Mouse (Mus musculus) cerebellum, postnatal 36 days (tissue): Measurements from ENCODE around the gene Kcnq2.

ENCODE experiments used
- DNase-seq, 2 experiments: peaks; one replicate each; pipeline ENCODE4 v3.0.0; 2021 to 2022; ENCODE audit warnings: mixed read lengths in 2 of 2

The Kcnq2 gene

DNA sequence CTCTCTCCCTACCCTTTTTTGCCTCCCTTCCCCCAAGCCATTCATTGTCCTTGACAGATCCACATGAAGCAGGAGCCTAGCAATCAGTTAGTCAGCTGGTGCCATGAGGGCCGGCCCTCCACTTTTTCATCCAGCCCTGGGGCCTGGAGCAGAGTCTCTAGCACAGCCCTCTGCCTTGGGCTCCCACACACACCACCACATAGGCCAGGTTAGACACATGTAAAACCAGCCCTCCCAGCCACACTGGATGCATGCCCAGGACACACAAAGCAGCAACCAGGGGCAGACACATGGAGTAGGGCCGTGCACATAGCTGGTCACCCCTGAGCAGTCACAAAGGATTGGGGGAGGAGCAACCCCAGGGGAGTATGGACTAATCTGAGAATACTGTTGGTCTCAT is 32.9 kb downstream of the Kcnq2 start:
- DNase-seq: no peak

DNA sequence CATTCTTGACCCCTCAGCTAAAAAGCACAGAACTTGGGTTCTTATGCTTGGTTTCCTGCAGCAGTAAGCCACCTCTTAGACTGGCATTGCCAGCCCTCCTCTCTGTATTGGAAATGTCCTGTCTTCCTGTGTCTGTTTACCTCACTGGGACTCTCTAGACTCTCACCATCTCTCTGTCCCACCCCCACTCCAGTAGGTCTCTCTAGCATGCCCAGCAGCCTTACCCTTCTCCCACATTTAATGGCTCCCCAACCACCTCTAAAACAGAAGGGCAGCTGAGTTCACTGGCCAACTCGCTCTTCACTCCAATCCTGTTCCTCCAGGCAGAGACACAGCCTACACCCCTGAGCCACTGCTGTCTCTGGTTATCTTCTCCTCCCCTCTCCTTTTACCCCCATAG is 33.5 kb downstream of the Kcnq2 start:
- DNase-seq: no peak

DNA sequence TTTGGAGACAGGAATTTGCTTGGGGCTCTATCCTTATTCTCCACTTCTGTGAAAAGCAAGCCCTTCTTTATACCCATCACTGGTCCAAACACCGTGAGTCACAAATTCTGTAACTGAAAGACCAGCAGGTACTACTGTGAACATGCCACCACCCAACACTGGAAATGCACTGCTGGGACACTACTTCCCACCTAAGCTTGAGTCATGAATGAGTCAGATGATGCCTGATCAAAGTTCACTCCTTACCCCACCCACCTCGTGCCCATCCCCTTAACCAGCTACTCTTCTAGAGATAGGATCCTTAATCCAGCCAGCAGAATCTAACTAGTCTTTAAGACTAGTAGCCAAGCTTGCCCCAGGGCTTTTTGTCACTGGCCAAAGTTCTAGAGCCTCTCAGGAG is 35.0 kb downstream of the Kcnq2 start:
- no peak for DNase-seq

DNA sequence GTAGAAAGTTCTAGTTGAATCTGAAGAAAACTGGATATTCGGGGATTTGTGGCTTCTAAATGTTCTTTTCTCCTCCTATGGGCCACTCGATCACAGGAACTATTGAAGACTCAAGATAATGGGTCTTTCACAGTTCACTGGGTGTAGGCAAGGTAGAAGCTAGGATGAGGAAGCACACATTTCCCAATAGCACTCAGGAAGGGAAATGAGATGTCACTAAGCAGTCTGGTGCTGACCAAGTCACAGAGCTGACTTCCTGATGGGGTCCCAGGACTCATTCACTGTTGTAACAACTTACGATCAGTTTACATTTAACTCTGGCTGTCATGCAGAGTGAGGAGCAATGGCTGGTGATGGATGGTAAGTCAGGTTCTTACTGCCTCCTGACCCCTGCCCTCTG is 45.0 kb downstream of the Kcnq2 start:
- DNase-seq: no peak

DNA sequence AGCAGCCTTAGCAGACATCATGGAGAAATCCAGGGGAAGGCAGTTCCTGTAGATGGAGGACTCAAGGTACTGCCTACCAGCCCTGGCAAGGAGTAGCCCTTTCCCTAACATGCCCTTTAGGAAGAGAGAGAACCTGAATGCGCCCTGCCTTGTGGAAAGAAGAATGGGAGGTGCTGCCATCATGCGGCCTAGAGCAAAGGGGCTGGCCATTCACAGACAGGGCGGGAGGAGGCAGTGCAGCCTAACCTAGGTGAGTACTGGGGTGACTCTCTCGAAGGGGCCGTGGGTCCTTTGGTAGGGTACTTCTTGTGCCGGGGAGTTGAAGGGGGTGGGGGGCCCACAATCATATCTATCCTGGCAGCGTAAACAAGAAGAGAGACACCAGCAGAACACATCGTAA is 50.1 kb downstream of the Kcnq2 start:
- DNase-seq: no peak

DNA sequence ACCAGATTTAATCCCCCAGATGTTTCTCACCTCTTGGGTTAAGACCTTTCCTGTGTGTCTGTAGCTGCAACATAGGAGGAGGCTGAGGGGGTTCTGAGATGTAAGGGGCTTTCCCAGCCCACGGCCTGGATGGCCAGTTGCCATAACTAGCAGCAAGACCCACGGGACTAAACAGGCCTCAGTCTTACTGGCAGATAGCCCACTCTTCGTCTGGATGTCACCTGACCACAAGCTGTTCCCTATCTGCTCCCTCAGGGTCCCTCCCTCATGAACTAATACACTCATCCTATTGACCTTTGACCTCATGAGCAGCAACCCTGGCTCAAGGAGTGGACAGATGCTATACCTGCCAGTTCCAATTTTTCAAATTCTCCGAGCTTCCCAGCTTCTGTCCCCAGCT is 51.2 kb downstream of the Kcnq2 start:
- no peak for DNase-seq

DNA sequence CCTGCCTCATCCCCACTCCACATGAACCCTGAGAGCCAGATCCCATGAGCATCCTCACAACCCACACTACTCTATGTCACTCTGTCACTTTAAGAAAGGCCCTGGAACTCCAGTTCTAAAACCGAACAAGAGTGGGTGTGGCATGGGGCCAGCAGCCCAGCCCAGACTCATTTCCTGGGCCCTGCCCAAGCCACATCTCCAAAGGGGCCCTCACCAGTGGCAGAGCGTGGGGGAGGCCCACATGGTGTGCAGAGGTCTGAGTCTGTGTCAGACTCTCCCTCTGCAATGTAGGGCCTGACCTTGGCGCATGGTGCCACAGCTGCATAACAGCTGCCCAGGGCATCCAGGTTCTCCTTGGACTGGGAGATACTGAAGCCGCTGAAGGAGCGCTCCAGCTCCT is 54.2 kb downstream of the Kcnq2 start:
- DNase-seq: no peak

DNA sequence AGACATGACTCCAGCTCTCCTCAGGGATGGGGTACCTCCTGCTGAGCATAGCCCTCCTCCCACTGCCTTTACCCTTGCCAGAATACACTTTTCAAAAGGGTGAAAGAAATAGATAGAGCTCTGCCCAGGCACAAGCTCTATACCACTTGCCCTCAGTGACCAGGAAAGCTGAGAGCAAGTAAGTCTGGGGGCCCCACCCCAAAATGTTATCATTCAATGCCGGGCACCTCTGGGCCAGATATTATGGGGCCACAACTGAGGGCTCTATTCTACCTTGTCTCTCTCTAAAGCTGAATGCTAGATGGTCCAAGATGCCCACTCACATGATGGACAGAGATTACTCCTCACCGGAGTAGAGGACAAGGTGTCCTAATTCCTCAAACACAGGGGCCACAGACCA is 55.6 kb downstream of the Kcnq2 start:
- no peak for DNase-seq

DNA sequence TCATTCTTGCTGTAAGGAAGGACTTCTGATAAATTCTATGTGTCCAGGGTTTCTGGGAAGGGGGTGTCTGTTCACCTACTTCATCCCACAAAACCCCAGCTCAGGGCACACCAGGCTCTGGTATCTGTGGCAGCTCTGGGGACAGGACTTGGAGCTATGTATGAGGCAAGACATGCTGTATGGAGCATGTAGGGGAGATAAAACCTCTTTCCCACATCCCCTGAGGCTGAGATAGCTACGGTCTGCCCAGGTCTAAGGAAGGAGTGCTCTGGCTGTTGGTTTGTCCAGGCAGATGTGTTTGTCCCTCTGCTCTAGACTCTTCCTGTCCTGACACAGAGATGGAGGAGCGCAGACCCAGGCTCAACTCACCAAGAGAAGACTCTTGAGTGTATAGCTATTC is 56.2 kb downstream of the Kcnq2 start:
- DNase-seq: no peak

DNA sequence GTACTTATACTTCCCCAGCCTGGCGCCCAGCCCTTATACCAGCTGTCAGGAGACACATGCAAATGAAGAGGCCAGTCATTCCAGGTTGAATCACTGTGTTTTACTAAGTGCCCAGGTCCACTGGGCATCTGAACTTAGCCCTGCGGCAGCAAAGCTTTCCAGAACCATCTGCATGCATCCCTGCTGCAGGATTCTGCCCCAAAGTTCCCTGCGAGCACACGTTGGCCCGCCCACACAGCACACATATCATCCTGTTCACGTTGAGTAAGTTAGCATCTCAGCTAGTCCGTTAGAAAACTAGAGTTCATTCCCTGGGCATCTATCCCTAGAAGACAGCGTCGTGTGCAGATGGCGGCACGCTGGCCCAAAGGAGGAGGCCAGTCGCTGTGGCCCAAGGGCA is 59.6 kb downstream of the Kcnq2 start:
- DNase-seq: no peak

DNA sequence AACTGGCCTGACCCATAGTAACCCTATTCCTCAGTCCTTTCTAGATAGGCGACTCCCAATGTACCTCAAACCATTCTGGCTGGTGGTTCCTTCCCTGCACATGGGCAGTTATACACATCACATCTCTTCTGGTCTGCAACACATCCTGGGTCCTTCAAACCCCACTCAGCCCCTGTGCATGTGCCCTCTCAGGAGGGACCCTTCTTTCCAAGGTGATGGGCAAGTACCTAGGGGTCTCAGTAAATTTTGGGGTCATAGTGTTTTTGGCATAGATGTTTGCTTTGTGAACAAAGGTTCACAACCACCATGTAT is 62.7 kb downstream of the Kcnq2 start:
- no peak for DNase-seq

DNA sequence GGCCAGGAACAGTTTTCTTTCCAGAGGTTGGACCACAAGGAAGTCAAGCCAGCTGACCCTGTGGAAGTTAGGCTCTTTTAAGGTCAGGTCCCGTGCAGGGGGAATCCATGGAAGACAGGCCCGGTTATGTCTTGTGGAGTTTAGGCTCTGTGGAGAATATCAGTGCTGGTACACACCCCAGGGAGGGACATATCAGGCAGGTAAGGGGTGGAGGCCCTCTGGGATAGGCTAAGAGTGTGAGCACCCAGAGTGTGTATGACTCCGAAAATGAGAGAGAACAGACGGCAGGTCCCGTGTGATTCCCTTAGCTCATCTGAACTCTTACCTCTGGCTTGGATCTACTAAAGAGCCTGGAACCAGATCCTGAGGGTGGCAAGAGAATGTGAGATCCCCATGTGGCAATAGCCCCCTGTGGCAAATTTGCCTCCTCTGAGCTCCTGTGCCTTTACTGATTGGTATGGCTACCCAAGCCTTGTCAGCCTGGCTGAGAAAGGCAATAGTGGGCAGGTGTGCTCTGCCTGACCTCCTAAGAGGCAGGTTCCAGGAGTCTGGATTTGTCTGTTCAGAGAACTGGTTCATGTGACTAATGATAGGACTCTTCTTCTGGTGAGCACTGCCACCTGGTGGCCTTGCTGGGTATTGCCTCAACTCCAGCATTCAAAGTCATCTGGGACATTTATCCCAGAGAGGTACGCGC is 63.2 kb downstream of the Kcnq2 start:
- peak; percentile 88 to 94 for DNase-seq

DNA sequence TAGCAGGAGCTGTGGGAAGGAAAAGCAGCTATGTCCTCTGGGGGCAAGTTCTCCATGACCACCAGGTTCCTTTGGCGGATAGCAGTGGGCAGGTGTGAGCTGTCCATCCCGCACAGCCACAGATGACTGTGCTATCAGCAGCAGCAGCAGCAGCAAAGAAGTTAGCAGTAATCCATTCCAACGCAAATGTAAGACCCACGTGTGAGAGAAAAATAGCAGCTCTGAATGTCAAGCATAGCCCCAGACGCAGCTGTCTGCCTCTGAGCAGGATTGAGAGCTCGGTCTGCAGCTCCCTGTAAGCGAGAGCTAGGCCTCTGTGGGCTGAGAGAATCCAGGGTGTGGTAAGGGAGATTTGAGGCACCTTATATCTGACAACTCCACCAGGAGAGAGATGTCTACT is 65.0 kb downstream of the Kcnq2 start:
- no peak for DNase-seq

DNA sequence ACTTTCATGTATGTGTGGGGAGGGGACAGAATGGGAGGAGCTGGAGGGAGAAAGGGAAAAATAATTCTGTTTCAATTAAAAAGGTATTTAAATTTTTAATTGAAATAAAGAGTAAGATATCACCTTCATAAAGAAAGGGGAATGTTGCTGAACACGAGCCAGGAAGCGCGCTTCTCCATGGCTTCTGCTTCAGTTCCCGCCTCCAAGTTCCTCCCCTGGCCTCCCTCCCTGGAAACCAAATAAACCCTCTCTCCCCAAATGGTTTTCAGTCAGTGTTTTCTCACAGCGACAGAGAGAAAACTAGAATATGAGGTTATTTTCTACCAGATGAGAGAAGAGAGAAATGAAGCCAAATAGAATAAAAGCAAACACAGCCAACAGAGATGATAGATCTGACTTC is 66.6 kb downstream of the Kcnq2 start:
- no peak for DNase-seq

DNA sequence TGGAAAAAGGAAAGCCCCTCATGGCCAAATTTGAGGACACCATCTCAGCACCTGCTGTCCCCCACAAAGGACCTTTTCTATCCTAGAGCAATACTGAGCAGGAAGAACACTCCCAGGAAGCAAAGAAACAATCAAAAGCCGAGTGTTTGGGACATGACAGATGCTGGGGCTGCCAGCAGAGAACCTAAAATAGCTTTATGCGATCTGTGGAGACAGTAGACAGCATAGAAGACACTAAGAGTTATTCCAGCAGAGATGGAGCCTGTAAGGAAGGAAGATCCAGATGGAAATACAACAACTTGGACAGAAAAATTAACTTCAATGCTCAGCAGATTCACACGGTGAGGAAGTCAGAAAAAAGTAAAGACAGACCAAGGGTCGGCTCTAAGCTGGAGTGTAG is 69.3 kb downstream of the Kcnq2 start:
- no peak for DNase-seq

DNA sequence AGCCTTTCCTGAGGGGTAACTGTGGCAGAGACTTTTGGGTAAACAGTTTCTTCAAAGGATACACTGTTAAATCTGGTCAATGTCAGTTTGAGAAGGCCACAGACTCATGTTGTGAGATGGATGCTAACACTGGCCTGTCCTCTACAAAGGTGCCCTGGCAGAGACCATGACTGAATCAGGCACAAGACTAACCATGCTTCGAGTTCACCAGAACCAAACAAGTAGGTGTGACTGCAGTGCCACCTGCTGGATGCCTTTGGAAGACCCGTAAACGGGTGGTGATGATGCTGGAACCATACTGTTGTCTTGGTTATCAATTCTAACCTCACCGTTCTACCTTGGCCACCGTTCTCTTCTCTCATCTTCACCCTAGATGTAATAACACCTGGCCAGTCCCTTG is 75.0 kb downstream of the Kcnq2 start:
- peak; percentile 86 to 93 for DNase-seq

DNA sequence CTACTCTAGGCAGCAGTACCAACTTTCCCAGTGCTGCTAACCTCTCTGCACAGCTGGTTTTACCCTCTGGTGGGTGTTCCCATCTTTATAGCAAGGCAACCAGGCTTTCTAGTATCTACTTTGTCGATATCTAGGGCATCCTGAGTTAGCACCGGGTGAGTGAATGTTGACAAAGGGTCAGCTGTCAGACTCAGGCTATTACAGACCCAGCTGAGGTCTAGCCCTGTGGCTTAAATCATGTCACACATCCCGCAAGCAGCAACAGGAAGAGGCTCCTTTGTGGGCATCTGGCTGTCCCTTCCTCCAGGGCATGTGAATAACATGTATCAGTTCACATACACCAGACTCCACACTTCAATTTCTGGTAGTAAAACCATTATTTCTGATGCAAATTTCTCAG is 76.9 kb downstream of the Kcnq2 start:
- DNase-seq: no peak

DNA sequence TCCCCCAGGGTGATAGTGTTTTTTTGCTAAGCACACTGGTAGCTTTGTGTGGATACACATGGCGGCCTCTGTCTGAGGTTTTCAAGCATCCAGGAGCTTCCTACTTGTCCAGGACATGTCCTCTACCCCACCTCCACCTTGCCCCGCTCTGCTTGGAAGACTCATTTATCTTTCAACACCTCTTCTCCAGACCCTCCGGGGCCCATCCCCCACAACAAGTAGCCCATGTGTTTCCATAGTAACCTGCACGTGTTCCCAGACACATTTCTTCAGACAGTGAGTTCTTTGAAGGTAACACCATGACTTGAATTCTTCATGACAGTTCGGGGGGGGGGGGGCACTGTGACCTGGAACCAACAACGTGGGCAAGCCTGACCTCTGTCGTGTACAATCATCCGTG is 77.8 kb downstream of the Kcnq2 start:
- no peak for DNase-seq

DNA sequence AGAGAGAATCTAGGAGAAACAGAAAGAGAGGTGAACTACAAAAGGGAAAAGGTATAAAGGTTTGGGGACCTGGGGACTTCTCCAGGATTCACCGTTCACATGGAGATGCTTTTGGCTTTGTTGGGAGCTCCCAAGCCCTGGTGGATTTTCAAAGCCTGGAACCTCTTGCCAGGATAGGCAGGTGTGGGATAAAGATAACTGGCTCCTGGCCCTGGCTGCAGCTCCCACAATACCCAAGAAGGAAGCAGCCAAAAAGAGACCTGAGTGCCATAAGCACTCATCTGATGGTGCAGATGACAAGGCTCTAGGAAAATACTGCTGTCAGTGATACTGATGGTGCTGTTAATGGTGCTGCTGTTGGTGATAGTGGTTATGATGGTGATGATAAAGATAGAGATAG is 82.9 kb downstream of the Kcnq2 start:
- DNase-seq: peak; percentile 53 to 58

DNA sequence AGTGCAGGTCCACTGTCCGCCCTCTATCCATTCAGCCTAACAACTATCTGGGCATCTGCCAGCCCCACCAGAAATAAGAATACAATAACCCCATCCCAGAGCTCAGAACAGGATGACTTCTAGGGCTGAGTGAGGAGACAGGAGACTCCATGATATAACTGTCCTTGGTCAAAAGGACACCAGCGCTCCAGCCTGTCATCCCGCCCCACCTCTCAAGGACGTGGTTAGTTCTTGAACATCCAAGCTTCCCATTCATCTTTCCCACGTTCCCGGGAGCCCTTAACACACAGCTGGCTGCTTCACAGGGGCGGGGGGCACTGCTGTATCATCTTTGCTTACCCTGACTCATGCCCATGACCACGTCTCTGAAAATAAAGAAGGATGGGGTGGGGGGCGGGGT is 86.1 kb downstream of the Kcnq2 start:
- no peak for DNase-seq

DNA sequence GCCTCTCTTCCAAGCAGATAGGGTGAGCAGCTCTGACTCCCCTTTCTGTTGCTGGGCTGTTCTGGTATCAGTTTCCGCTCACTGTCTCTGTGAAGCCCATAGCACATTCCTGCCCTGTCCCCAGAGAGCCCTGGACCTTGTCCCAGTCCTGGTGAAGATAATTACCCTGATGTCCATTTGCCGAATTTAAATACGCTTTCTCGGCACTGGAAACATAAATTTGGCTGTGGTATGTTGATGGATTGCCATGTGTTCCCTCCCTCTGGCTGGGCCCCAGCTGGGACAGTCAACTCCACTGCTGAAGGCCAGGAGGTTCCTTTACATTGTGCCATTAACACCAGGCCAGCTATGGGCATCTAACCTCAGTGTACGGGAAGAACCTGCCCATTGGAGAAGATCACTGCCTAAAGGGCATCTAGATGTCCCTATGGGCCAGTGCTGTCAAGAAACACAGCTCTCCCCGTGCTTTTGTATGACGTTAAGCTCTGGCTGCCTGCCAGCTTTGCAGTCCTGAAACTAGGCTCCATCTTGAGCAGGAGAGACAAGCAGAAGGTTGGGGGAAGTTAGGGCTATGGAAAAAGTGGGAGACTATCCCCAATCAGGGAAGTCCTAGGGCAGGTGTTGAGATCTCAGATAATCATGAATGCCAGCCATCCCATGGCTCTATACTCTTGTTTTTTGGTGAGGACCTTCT is 86.7 kb downstream of the Kcnq2 start:
- peak; percentile 42 to 52 for DNase-seq

DNA sequence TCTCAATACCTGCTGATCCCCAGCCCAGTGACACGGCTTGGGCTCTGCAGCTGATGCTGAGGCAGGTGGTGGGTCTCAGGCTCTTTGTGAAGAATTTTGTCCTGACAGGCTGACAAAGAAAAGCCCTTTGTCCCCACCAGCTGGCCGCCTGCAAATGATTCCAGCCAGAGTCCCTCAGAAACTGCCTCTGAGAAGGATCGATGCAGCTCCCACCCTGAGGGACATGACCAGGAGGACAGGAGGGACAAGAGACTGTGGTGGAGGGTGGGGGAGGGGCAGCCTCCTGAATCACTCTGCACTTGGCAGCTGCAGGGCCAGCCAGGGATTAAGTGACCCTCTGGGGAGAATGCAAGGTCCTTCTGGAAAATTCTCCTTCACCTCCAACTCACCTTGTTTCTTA is 91.1 kb downstream of the Kcnq2 start:
- no peak for DNase-seq

DNA sequence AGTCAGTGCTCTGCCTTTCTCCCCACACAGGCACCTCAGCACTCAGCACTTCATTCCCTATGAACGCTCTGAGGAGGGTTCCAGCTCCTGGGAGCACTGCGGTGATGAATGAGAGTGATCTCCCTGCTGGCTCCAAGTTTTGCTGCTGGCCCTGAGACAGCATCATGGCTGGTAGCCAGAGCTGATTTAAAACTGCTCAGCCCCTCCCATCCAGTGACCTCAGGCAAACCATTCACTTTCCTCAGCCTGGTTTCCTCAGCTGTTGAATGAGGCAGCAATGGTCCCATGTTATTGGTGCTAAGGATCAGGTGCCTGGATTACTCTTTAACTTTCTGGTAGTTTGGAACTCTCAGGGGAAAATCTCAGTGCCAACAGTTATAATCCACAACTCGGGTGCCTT is 91.7 kb downstream of the Kcnq2 start, which contains the start of gene Chrna4:
Gene Chrna4, minus strand, starts transcription at position 110 of the 400 bp plus-strand sequence.
- no peak for DNase-seq

DNA sequence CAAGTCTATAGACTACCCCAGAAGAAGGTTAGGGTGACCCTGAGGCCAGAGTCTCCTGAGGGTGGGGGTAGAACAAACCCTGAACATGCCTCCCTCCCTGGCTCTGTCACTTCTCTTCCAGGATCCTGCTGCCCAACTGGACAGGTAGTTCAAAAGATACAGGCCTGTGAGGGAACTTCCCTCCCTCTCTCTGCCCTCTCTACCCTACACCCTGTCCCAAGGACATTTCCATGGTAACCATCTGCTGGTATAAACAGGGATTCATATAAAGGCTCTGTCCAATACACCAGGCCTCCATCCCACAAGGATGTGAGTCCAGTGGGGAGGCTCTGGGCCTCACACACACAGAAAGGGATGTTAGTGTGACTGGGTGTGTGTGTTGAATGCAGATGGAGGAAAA is 92.7 kb downstream of the Kcnq2 start:
- DNase-seq: no peak

DNA sequence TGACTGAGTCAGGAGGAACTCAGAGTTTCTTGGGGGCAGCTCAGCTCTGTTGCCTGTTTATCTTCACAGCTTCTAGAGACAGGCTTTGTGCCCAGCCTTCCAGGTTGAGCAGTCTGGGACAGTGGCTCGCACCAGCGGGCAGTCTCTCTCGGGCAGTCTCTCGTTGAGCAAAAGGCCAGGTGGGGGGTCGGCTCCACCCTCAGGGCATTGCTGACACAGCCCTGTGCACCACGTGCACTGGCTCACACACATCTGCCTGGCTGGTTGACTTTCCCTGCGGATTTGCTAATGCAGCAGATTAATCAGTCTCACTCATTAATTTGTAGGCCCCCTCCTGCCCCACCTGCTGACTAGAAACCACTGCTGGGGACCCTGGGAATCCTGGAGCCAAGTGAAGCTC is 93.2 kb downstream of the Kcnq2 start:
- no peak for DNase-seq
